Mouse (Mus musculus) liver, embryonic 14.5 days (tissue): ENCODE data around the gene Tmc4. TPM values are rescaled to one million over a fixed set of nuclear protein-coding genes. Genes with fewer than 3 reads are reported as not detected.
"Not testable (repeated sequence)": the region's sequence is repeated elsewhere in the genome, so short reads cannot be mapped to it uniquely, and the experiment has no call there.

Experiments used
- ATAC-seq: fragments of 200-750 bp; cut with Nextera tagmentation; 2 replicates; pipeline ENCODE4 v1.8.0; 2017; ENCODE audit warnings: moderate number of reproducible peaks, mild to moderate bottlenecking, moderate library complexity; ENCODE audit not compliant: insufficient read depth
- DNase-seq, 3 experiments: peaks; one replicate each; pipeline ENCODE4 v3.0.0-alpha.2; 2012 to 2013; ENCODE audit warnings: low read depth in 3 of 3, low spot score in 3 of 3
- H3K27ac ChIP-seq: fragments of 300-500 bp; sonication (generic); 2 replicates; pipeline ENCODE4 v1.5.1; 2014; ENCODE audit warnings: moderate library complexity, mild to moderate bottlenecking, control low read depth, inconsistent platforms
- H3K27me3 ChIP-seq: fragments of 300-500 bp; sonication (generic); 2 replicates; pipeline ENCODE4 v1.6.1; 2014; ENCODE audit warnings: mild to moderate bottlenecking, low read length, moderate library complexity; ENCODE audit not compliant: control insufficient read depth, insufficient read depth
- H3K36me3 ChIP-seq: fragments of 300-500 bp; sonication (generic); replicated peaks from 2 replicates; pipeline ENCODE4 v1.6.1; 2014; ENCODE audit warnings: low read depth; ENCODE audit not compliant: control insufficient read depth, insufficient read depth
- H3K4me1 ChIP-seq, 2 experiments: fragments of 200-500 bp in 1 of 2; fragments of 300-500 bp in 1 of 2; sonication (generic) in 1 of 2; replicated peaks; 2 replicates each; pipeline ENCODE4 v1.6.1; 2012 to 2014; ENCODE audit warnings: antibody characterized with exemption in 1 of 2, inconsistent platforms in 1 of 2, low read length in 1 of 2; ENCODE audit not compliant: control insufficient read depth in 2 of 2, insufficient read depth in 2 of 2
- H3K4me2 ChIP-seq: fragments of 300-500 bp; sonication (generic); 2 replicates; pipeline ENCODE4 v1.6.1; 2014; ENCODE audit warnings: low read depth, mild to moderate bottlenecking, control low read depth, moderate library complexity
- H3K4me3 ChIP-seq, 2 experiments: fragments of 200-500 bp in 1 of 2; fragments of 300-500 bp in 1 of 2; sonication (generic) in 1 of 2; 2 replicates each; pipeline ENCODE4 v1.5.1; 2012 to 2014; ENCODE audit warnings: low read depth in 2 of 2, low read length in 2 of 2, mild to moderate bottlenecking in 2 of 2, control low read depth in 1 of 2, inconsistent platforms in 1 of 2, moderate library complexity in 1 of 2; ENCODE audit not compliant: insufficient read depth in 1 of 2
- H3K9ac ChIP-seq: fragments of 300-500 bp; sonication (generic); replicated peaks from 2 replicates; pipeline ENCODE4 v1.6.1; 2014; ENCODE audit warnings: mild to moderate bottlenecking, control low read depth, moderate library complexity
- H3K9me3 ChIP-seq: fragments of 300-500 bp; sonication (generic); 2 replicates; pipeline ENCODE4 v1.6.1; 2016; ENCODE audit warnings: low read length, mixed read lengths; ENCODE audit not compliant: control insufficient read depth
- CTCF ChIP-seq: IDR thresholded peaks from 2 replicates; pipeline ENCODE4 v1.5.1; 2016; ENCODE audit warnings: antibody characterized with exemption, low read depth, control low read depth
- EP300 ChIP-seq: IDR thresholded peaks from 2 replicates; pipeline ENCODE4 v1.6.1; 2016; ENCODE audit warnings: antibody characterized with exemption, low read depth
- WGBS: fragments of 180-500 bp; shearing (Covaris S2); extraction: QIAGEN DNeasy Blood & Tissue Kit; methylation state at CpG from one replicate; pipeline ENCODE4 v1.1.7; 2014; ENCODE audit not compliant: insufficient replicate concordance; 5-methylcytosine and 5-hydroxymethylcytosine counted together
- polyA plus RNA-seq, 2 experiments: library from polyadenylated mRNA; depleted of rRNA in 1 of 2; stranded (reverse) in 1 of 2; unstranded in 1 of 2; fragments of >200 nt; fragmentation: Nextera tagmentation in 1 of 2; extraction: Ambion mirVana in 1 of 2; gene quantifications; 2 replicates each; pipeline versions ENCODE4 v1.2.1 to v1.2.3; 2012 to 2014

The Tmc4 gene
- polyA plus RNA-seq, 2 experiments, result 5.5 to 6.7 TPM

DNA sequence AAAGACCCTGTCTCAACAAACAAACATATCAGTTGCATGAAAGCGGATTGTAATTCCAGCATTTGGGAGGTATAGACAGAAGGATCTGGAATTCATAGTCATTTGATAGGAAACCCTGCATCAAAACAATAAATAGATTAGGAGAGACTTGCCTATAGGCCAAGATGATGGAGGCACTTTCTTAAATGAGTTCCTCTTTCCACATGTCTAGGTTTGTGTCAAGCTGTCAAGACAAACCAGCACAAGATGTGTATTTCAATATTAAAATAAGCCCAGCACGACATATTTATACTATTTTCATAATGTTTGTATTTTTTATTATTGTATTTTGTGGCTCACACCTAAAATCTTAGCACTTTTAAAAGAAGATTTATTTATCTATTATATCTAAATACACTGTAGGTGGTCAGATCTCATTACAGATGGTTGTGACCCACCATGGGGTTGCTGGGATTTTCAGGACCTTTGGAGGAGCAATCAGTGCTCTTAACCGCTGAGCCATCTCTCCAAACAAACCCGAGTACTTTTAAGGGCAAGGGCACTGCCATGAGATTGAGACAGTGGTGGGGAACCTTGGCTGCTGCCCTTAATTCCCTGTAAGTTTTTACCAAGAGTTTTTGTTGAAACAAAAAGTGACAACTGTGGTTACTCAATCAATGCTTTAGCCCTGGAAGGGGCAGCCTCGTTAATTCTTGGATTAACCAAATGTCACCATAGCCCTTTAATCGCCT, 26.0 kb upstream of the Tmc4 start:
- H3K4me1 ChIP-seq, result peaks cover 5 to 10% of the 10 kb centered on the region in 2 experiments; a peak in 2 of 4 replicates
- peak overlapping the region; percentile 32 for H3K27ac ChIP-seq
- DNase-seq, result no peak
- 17% methylated on average over 6 of the region's 6 CpGs for WGBS
- H3K27me3 ChIP-seq, result no peaks in the 10 kb centered on the region
- peak; percentile 32 for ATAC-seq
- TF ChIP-seq EP300 (no peak), CTCF (no peak)
- peak overlapping the region; percentile 62 for H3K9ac ChIP-seq
- H3K9me3 ChIP-seq, result no peaks in the 10 kb centered on the region
- peak overlapping the region; percentile 39 to 88 for H3K4me3 ChIP-seq
- peak overlapping the region; percentile 92 for H3K4me2 ChIP-seq
- peaks cover 32% of the 10 kb centered on the region for H3K36me3 ChIP-seq

DNA sequence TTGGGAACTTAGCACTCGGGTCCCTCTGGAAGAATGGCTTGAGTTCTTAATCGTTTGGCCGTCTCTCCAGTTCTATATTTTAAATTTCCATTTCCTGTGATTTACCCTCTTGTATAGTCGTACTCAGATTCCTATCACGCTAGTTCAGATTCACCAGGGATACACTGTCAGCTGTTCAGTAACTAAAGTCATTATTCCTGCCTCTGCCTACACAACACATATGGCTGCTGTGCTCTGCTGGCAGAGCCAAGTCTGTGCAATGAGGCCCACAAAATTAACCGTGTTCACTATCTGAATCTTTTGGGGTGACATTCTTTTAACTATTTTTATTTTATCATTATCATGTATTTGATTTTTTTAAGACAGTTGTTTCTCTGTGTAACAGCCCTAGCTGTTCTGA, 21.1 kb upstream of the Tmc4 start:
- H3K9ac ChIP-seq, result no peak overlapping the region
- no peaks in the 10 kb centered on the region for H3K27me3 ChIP-seq
- H3K27ac ChIP-seq, result no peak overlapping the region
- H3K9me3 ChIP-seq, result no peaks in the 10 kb centered on the region
- 72% methylated on average over 6 of the region's 6 CpGs for WGBS
- no peak overlapping the region for H3K4me2 ChIP-seq
- H3K4me1 ChIP-seq, result peaks cover 2 to 6% of the 10 kb centered on the region in 2 experiments; a peak in 3 of 4 replicates
- DNase-seq (no peak), ATAC-seq (no peak)
- no peak for TF ChIP-seq EP300
- TF ChIP-seq CTCF, result no peak
- H3K4me3 ChIP-seq, result no peak overlapping the region
- no peaks in the 10 kb centered on the region; the same call in 1 of the 2 replicates for H3K36me3 ChIP-seq

DNA sequence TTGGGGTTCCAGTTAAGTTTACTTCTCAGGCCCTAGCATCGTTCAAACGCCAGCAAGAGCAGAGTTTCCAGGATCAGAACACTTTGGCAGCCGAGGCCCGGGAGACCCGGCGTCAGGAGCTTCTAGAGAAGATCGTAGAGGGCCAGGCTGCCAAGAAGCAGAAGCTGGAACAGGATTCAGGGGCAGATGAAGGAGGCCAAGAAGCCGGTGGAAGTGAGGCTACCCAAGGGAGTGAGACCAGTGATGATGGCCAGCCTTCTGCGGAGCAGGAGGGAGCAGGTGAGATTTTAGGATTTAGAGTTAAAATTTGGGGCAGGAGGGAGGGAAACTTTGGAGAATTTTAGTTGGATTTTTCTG, 17.6 kb upstream of the Tmc4 start:
- ATAC-seq, result not testable (repeated sequence)
- WGBS, result 9% methylated on average over 9 of the region's 9 CpGs
- peaks cover 4 to 11% of the 10 kb centered on the region in 2 experiments; a peak in 3 of 4 replicates for H3K4me1 ChIP-seq

DNA sequence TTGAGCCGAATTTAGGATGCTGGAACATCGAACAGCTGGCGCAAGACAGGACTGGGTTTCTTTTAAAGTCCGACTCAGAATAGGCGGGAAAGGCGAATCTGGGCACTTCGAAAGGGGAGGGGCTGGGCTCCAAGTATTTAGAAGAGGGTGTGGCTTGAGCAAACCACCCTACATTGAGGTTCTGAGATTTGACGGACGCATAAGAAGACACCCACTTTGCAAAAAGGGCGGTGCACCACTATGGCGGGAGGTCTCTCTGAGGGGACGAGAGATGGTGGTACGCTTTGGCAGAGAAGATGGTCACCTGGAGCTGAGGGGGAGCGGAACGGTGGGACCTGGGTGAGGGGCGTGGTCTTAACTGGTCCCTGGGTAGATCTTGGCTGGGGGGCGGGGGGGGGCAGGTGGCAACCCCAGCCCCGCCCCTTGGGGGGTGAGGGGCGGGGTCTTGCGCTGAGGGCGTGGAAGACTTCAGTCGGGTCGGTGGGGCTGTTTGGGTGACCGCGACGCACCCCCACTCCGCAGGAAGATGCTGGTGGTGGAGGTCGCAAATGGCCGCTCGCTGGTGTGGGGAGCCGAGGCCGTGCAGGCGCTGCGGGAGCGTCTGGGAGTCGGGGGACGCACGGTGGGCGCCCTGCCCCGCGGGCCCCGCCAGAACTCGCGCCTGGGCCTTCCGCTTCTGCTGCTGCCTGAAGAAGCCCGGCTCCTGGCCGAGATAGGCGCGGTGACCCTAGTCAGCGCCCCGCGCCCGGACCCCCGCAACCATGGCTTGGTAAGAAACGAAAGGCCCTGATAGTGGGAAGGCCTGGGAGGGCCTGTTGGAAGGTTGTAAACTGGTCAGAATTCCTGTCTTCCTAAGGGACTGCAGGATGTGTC, 17.0 kb upstream of the Tmc4 start:
- TF ChIP-seq EP300 (no peak), CTCF (no peak)
- H3K27ac ChIP-seq, result peak overlapping the region; percentile 55
- H3K9ac ChIP-seq, result peak overlapping the region; percentile 81
- H3K27me3 ChIP-seq, result no peaks in the 10 kb centered on the region
- peak; percentile 56 to 72 (median 57) for DNase-seq
- peak; percentile 40 for ATAC-seq
- under 1% methylated on average over 52 of the region's 55 CpGs for WGBS
- H3K4me3 ChIP-seq, result peak overlapping the region; percentile 77 to 88
- peak overlapping the region; percentile 95 for H3K4me2 ChIP-seq
- H3K4me1 ChIP-seq, result peaks cover 4 to 11% of the 10 kb centered on the region in 2 experiments; a peak in 3 of 4 replicates
- no peaks in the 10 kb centered on the region; the same call in 1 of the 2 replicates for H3K36me3 ChIP-seq
- no peaks in the 10 kb centered on the region for H3K9me3 ChIP-seq

More for the DNA sequence above, 17.6 kb upstream of the Tmc4 start:
- peak overlapping the region; percentile 56 for H3K9ac ChIP-seq
- H3K4me2 ChIP-seq, result peak overlapping the region; percentile 95
- DNase-seq, H3K27me3 ChIP-seq, H3K9me3 ChIP-seq, H3K27ac ChIP-seq, H3K36me3 ChIP-seq: not testable (repeated sequence)
- H3K4me3 ChIP-seq, result peak overlapping the region; percentile 77 to 88

DNA sequence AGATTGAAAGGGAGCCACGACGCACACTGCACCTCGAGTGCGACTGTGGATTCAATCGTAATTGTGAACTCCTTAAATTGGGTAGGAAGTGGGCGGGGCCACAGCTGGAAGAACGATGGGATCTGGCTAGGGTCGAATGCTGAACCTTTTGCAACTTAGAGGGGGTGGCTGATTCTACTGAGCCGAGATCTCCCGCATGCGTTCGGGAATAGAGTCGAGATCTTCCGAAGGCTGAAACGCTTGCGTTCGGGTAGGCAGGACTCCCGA, 16.4 kb upstream of the Tmc4 start:
- DNase-seq, result no peak
- Histone ChIP-seq H3K4me3 (peak overlapping the region; percentile 77 to 88), H3K36me3 (no peaks in the 10 kb centered on the region; the same call in 1 of the 2 replicates), H3K9me3 (no peaks in the 10 kb centered on the region), H3K4me1 (peaks cover 4 to 11% of the 10 kb centered on the region in 2 experiments; a peak in 3 of 4 replicates), H3K27ac (peak overlapping the region; percentile 55), H3K27me3 (no peaks in the 10 kb centered on the region), H3K4me2 (peak overlapping the region; percentile 95), H3K9ac (peak overlapping the region; percentile 81)
- 0% methylated on average over 18 of the region's 18 CpGs for WGBS
- no peak for TF ChIP-seq EP300
- no peak for TF ChIP-seq CTCF
- ATAC-seq, result no peak
